Mouse (Mus musculus) kidney, embryonic 15.5 days (tissue): Measurements from ENCODE around the gene Cnot3. TPM values are rescaled to one million over a fixed set of nuclear protein-coding genes. Genes with fewer than 3 reads are reported as not detected.
"Not testable (repeated sequence)": the region's sequence is repeated elsewhere in the genome, so short reads cannot be mapped to it uniquely, and the experiment has no call there.

ENCODE experiments used
- ATAC-seq: fragments of 200-750 bp; cut with Nextera tagmentation; replicated peaks from 2 replicates; pipeline ENCODE4 v1.8.0; 2017; ENCODE audit warnings: moderate TSS enrichment; ENCODE audit not compliant: low FRiP score
- H3K27ac ChIP-seq: fragments of 300-500 bp; sonication (generic); 2 replicates; pipeline ENCODE4 v1.5.1; 2015; ENCODE audit warnings: mild to moderate bottlenecking, inconsistent platforms
- H3K27me3 ChIP-seq: fragments of 300-500 bp; sonication (generic); 2 replicates; pipeline ENCODE4 v1.6.1; 2015; ENCODE audit warnings: inconsistent platforms
- H3K36me3 ChIP-seq: fragments of 300-500 bp; sonication (generic); 2 replicates; pipeline ENCODE4 v1.6.1; 2015; ENCODE audit warnings: inconsistent platforms
- H3K4me1 ChIP-seq: fragments of 300-500 bp; sonication (generic); 2 replicates; pipeline ENCODE4 v1.6.1; 2015; ENCODE audit warnings: inconsistent platforms
- H3K4me2 ChIP-seq: fragments of 300-500 bp; sonication (generic); 2 replicates; pipeline ENCODE4 v1.6.1; 2015; ENCODE audit warnings: moderate library complexity, mild to moderate bottlenecking, inconsistent platforms
- H3K4me3 ChIP-seq: fragments of 300-500 bp; sonication (generic); replicated peaks from 2 replicates; pipeline ENCODE4 v1.5.1; 2015; ENCODE audit warnings: mild to moderate bottlenecking, inconsistent platforms
- H3K9ac ChIP-seq: fragments of 300-500 bp; sonication (generic); 2 replicates; pipeline ENCODE4 v1.6.1; 2015; ENCODE audit warnings: mild to moderate bottlenecking, inconsistent platforms
- H3K9me3 ChIP-seq: fragments of 300-500 bp; sonication (generic); replicated peaks from 2 replicates; pipeline ENCODE4 v1.6.1; 2016; ENCODE audit warnings: inconsistent platforms
- WGBS: fragments of 180-500 bp; shearing (Covaris S2); methylation state at CpG from one replicate; pipeline ENCODE4 v1.1.7; 2015; ENCODE audit warnings: mixed read lengths; 5-methylcytosine and 5-hydroxymethylcytosine counted together
- microRNA-seq: library from miRNA; unstranded; fragments of <30 nt; microRNA quantifications from one replicate; pipeline ENCODE4, GENCODE M21; 2016
- polyA plus RNA-seq: library from polyadenylated mRNA; unstranded; fragments of >200 nt; fragmentation: Nextera tagmentation; extraction: Ambion mirVana; gene quantifications from 2 replicates; pipeline ENCODE4 v1.2.1, GENCODE M21; 2015

Gene Cnot3
- polyA plus RNA-seq, 1 experiment from 2014 or later = 66.5 TPM

- Histone ChIP-seq H3K4me2 (peak overlapping the region; percentile 82), H3K4me3 (peak overlapping the region; percentile 81), H3K27me3 (no peaks in the 10 kb centered on the region), H3K9ac (peak overlapping the region; percentile 81), H3K4me1 (peaks cover 20% of the 10 kb centered on the region), H3K9me3 (no peaks in the 10 kb centered on the region), H3K36me3 (peaks cover 44% of the 10 kb centered on the region), H3K27ac (peak overlapping the region; percentile 66)
- no peak for ATAC-seq
- WGBS = 22% methylated on average over 6 of the region's 6 CpGs
Observed at GRCm38 (mm10) chr7:3705911-3706310, 60.8 kb downstream of the Cnot3 start.

GRCm38 (mm10) chr7:3706343-3706934 is 61.4 kb downstream of the Cnot3 start:
- Histone ChIP-seq H3K27me3 (no peaks in the 10 kb centered on the region), H3K36me3 (peaks cover 38% of the 10 kb centered on the region), H3K4me1 (peaks cover 20% of the 10 kb centered on the region), H3K4me3 (peak overlapping the region; percentile 81), H3K9ac (peak overlapping the region; percentile 81), H3K4me2 (peak overlapping the region; percentile 82), H3K9me3 (no peaks in the 10 kb centered on the region), H3K27ac (peak overlapping the region; percentile 66)
- WGBS = 56% methylated on average over 11 of the region's 11 CpGs
- no peak for ATAC-seq

GRCm38 (mm10) chr7:3707027-3707426 is 62.0 kb downstream of the Cnot3 start:
- Histone ChIP-seq H3K4me2 (peak overlapping the region; percentile 82; the same call in 1 of the 2 replicates), H3K4me3 (0 out of 2 replicates have a peak overlapping the region, but pooled peaks have one; percentile 81)
- ATAC-seq = no peak

GRCm38 (mm10) chr7:3707568-3708413 is 62.7 kb downstream of the Cnot3 start:
- WGBS = 43% methylated on average over 7 of the region's 7 CpGs
- Histone ChIP-seq H3K9ac (no peak overlapping the region), H3K27ac (0 out of 2 replicates have a peak overlapping the region, but pooled peaks have one; percentile 62), H3K4me1 (peaks cover 20% of the 10 kb centered on the region), H3K27me3 (no peaks in the 10 kb centered on the region), H3K36me3 (peaks cover 31% of the 10 kb centered on the region), H3K4me2 (no peak overlapping the region), H3K9me3 (no peaks in the 10 kb centered on the region), H3K4me3 (no peak overlapping the region)
- ATAC-seq = no peak

More at GRCm38 (mm10) chr7:3707027-3707426, 62.0 kb downstream of the Cnot3 start:
- Histone ChIP-seq H3K9me3 (no peaks in the 10 kb centered on the region), H3K27ac (peak overlapping the region; percentile 19; the same call in 1 of the 2 replicates), H3K27me3 (no peaks in the 10 kb centered on the region), H3K36me3 (peaks cover 33% of the 10 kb centered on the region), H3K9ac (no peak overlapping the region), H3K4me1 (peaks cover 20% of the 10 kb centered on the region)
- 60% methylated on average over 4 of the region's 4 CpGs for WGBS

- not testable (repeated sequence) for H3K9ac ChIP-seq
- 31% methylated on average over 5 of the region's 5 CpGs for WGBS
Observed at GRCm38 (mm10) chr7:3708447-3708980, 63.4 kb downstream of the Cnot3 start.

GRCm38 (mm10) chr7:3709000-3709399 is 63.9 kb downstream of the Cnot3 start:
- no peak overlapping the region for H3K9ac ChIP-seq
- H3K9me3 ChIP-seq = no peaks in the 10 kb centered on the region
- H3K36me3 ChIP-seq = peaks cover 31% of the 10 kb centered on the region
- H3K27me3 ChIP-seq = no peaks in the 10 kb centered on the region
- WGBS = 75% methylated on average over 1 of the region's 1 CpGs
- no peak overlapping the region for H3K4me2 ChIP-seq
- no peak overlapping the region for H3K4me3 ChIP-seq
- no peak overlapping the region for H3K27ac ChIP-seq
- H3K4me1 ChIP-seq = peaks cover 20% of the 10 kb centered on the region
- ATAC-seq = no peak

More at GRCm38 (mm10) chr7:3708447-3708980, 63.4 kb downstream of the Cnot3 start:
- not testable (repeated sequence) for H3K4me2 ChIP-seq, H3K4me3 ChIP-seq, H3K27me3 ChIP-seq, ATAC-seq, H3K9me3 ChIP-seq
- Histone ChIP-seq H3K36me3 (peaks cover 31% of the 10 kb centered on the region), H3K4me1 (peaks cover 20% of the 10 kb centered on the region), H3K27ac (0 out of 2 replicates have a peak overlapping the region, but pooled peaks have one; percentile 62)

Small RNA genes lying within 50 kb of the gene (microRNA-seq; reads per million reads assigned to microRNA genes)
- 1.9 reads per million, percentile 9 among the genes with 10 or more reads in this experiment for gene Mir3572

Other genes starting within 250 kb of the Cnot3 start
- gene Cacng6, start 221.1 kb upstream of the Cnot3 start, polyA plus RNA-seq = 0.62 and 1.5 TPM in 2 replicates
- 0.12 and 0.17 TPM in 2 replicates for gene Tarm1, start 142.6 kb upstream of the Cnot3 start, polyA plus RNA-seq
- 0.59 TPM in 1 of 2 replicates, not detected in the other for gene Oscar, start 29.1 kb upstream of the Cnot3 start, polyA plus RNA-seq
- 500 and 505 TPM in 2 replicates for gene Ndufa3, start 27.9 kb upstream of the Cnot3 start, polyA plus RNA-seq
- gene Tfpt, start 15.3 kb upstream of the Cnot3 start, polyA plus RNA-seq = 22.6 and 23.9 TPM in 2 replicates
- 110 and 116 TPM in 2 replicates for gene Prpf31, start 15.3 kb upstream of the Cnot3 start, polyA plus RNA-seq
- 18.1 and 18.7 TPM in 2 replicates for gene Leng1, start 20.6 kb downstream of the Cnot3 start, polyA plus RNA-seq
- gene Tmc4, start 32.3 kb downstream of the Cnot3 start, polyA plus RNA-seq = 20.4 and 23.9 TPM in 2 replicates
- gene Tsen34, start 47.6 kb downstream of the Cnot3 start, polyA plus RNA-seq = 274 and 286 TPM in 2 replicates
- gene Mboat7, start 48.3 kb downstream of the Cnot3 start, polyA plus RNA-seq = 56.9 and 59.6 TPM in 2 replicates
- 1,518 and 1,652 TPM in 2 replicates for gene Rps9, start 58.7 kb downstream of the Cnot3 start, polyA plus RNA-seq
- 0.68 and 1.1 TPM in 2 replicates for gene Pirb, start 75.1 kb downstream of the Cnot3 start, polyA plus RNA-seq
- not detected in 2 replicates for gene Gm15448, start 180.4 kb downstream of the Cnot3 start, polyA plus RNA-seq
- 0.13 and 0.38 TPM in 2 replicates for gene Pira2, start 199.8 kb downstream of the Cnot3 start, polyA plus RNA-seq